Mouse (Mus musculus) MEL (cell line): Measurements from ENCODE around the gene Psmd2. TPM values are rescaled to one million over a fixed set of nuclear protein-coding genes. Genes with fewer than 3 reads are reported as not detected.

Experiments
- DNase-seq: peaks from one replicate; pipeline ENCODE4 v3.0.0; 2011; ENCODE audit warnings: low read depth, low spot score
- H3K27ac ChIP-seq: 2 replicates; pipeline ENCODE4 v1.5.1; 2012; ENCODE audit warnings: low read depth, mild to moderate bottlenecking, control low read depth, low read length, moderate library complexity; ENCODE audit not compliant: control insufficient read depth
- H3K27me3 ChIP-seq, 2 experiments: fragments of 150-350 bp in 1 of 2; sonication (generic) in 1 of 2; 2 replicates each; pipeline ENCODE4 v1.6.1; 2012; ENCODE audit warnings: low read length in 2 of 2, mild to moderate bottlenecking in 2 of 2, improper control_type of control experiment in 1 of 2, moderate library complexity in 1 of 2; ENCODE audit not compliant: insufficient read depth in 2 of 2, control insufficient read depth in 1 of 2
- H3K36me3 ChIP-seq, 2 experiments: 2 replicates each; pipeline ENCODE4 v1.6.1; 2012 to 2014; ENCODE audit warnings: low read length in 2 of 2, improper control_type of control experiment in 1 of 2, inconsistent platforms in 1 of 2, mild to moderate bottlenecking in 1 of 2; ENCODE audit not compliant: insufficient read depth in 2 of 2, control insufficient read depth in 1 of 2
- H3K4me1 ChIP-seq, 2 experiments: fragments of 150-350 bp in 1 of 2; sonication (generic) in 1 of 2; 2 replicates each; pipeline ENCODE4 v1.6.1; 2012; ENCODE audit warnings: low read length in 2 of 2, improper control_type of control experiment in 1 of 2, mild to moderate bottlenecking in 1 of 2; ENCODE audit not compliant: insufficient read depth in 2 of 2, control insufficient read depth in 1 of 2
- H3K4me3 ChIP-seq, 2 experiments: fragments of 150-350 bp in 1 of 2; sonication (generic) in 1 of 2; 2 replicates each; pipeline ENCODE4 v1.5.1; 2012; ENCODE audit warnings: low read depth in 2 of 2, low read length in 2 of 2, mild to moderate bottlenecking in 2 of 2, moderate library complexity in 2 of 2, control low read depth in 1 of 2, improper control_type of control experiment in 1 of 2; ENCODE audit not compliant: control insufficient read depth in 1 of 2, insufficient read depth in 1 of 2
- H3K79me2 ChIP-seq: 2 replicates; pipeline ENCODE4 v1.6.1; 2012; ENCODE audit warnings: mild to moderate bottlenecking, low read length, moderate library complexity; ENCODE audit not compliant: control insufficient read depth, poor library complexity, insufficient read depth
- H3K9ac ChIP-seq: 2 replicates; pipeline ENCODE4 v1.6.1; 2012; ENCODE audit warnings: low read depth, mild to moderate bottlenecking, control low read depth, low read length, moderate library complexity; ENCODE audit not compliant: control insufficient read depth, poor library complexity, severe bottlenecking
- H3K9me3 ChIP-seq: fragments of 150-350 bp; sonication (generic); replicated peaks from 2 replicates; pipeline ENCODE4 v1.6.1; 2012; ENCODE audit warnings: mild to moderate bottlenecking, low read length, improper control_type of control experiment, moderate library complexity; ENCODE audit not compliant: insufficient read depth
- BHLHE40 ChIP-seq: IDR thresholded peaks from 2 replicates; pipeline ENCODE4 v1.6.1; 2012; ENCODE audit warnings: low read depth, mild to moderate bottlenecking, inconsistent platforms, low read length, improper control_type of control experiment, borderline replicate concordance
- CHD1 ChIP-seq: IDR thresholded peaks from 2 replicates; pipeline ENCODE4 v1.6.1; 2012; ENCODE audit warnings: low read depth, mild to moderate bottlenecking, inconsistent platforms, low read length, improper control_type of control experiment
- CHD2 ChIP-seq: IDR thresholded peaks from 2 replicates; pipeline ENCODE4 v1.6.1; 2011; ENCODE audit warnings: low read length, improper control_type of control experiment
- CTCF ChIP-seq, 3 experiments: IDR thresholded peaks in 2 of 3; conservative IDR thresholded peaks in 1 of 3; 2 replicates each; pipeline ENCODE4 v1.5.1; 2011 to 2012; ENCODE audit warnings: low read length in 3 of 3, low read depth in 2 of 3, mild to moderate bottlenecking in 2 of 3, improper control_type of control experiment in 1 of 3, inconsistent platforms in 1 of 3, mixed read lengths in 1 of 3, moderate library complexity in 1 of 3; ENCODE audit not compliant: control insufficient read depth in 1 of 3, insufficient read depth in 1 of 3, poor library complexity in 1 of 3, severe bottlenecking in 1 of 3
- HCFC1 ChIP-seq: IDR thresholded peaks from 2 replicates; pipeline ENCODE4 v1.6.1; 2012; ENCODE audit warnings: low read depth, mild to moderate bottlenecking, inconsistent platforms, low read length, improper control_type of control experiment, moderate library complexity
- JUND ChIP-seq: IDR thresholded peaks from 2 replicates; pipeline ENCODE4 v1.6.1; 2011; ENCODE audit warnings: low read depth, mild to moderate bottlenecking, improper control_type of control experiment, low read length
- MYC ChIP-seq: IDR thresholded peaks from 2 replicates; pipeline ENCODE4 v1.6.1; 2011; ENCODE audit warnings: low read depth, mild to moderate bottlenecking, low read length, improper control_type of control experiment, moderate library complexity
- SIN3A ChIP-seq: IDR thresholded peaks from 2 replicates; pipeline ENCODE4 v1.6.1; 2012; ENCODE audit warnings: low read length, improper control_type of control experiment, inconsistent platforms
- SMC3 ChIP-seq: IDR thresholded peaks from 2 replicates; pipeline ENCODE4 v1.6.1; 2011; ENCODE audit warnings: low read depth, low read length, improper control_type of control experiment
- TAL1 ChIP-seq: IDR thresholded peaks from 2 replicates; pipeline ENCODE4 v1.6.1; 2012; ENCODE audit warnings: mild to moderate bottlenecking, inconsistent platforms, low read length, moderate library complexity, mixed read lengths
- TCF12 ChIP-seq: IDR thresholded peaks from 2 replicates; pipeline ENCODE4 v1.6.1; 2014; ENCODE audit warnings: low read depth, mild to moderate bottlenecking, inconsistent platforms, low read length, improper control_type of control experiment, moderate library complexity
- UBTF ChIP-seq: IDR thresholded peaks from 2 replicates; pipeline ENCODE4 v1.6.1; 2012; ENCODE audit warnings: low read depth, mild to moderate bottlenecking, inconsistent platforms, low read length, improper control_type of control experiment, moderate library complexity, borderline replicate concordance; ENCODE audit not compliant: insufficient read depth
- USF1 ChIP-seq: IDR thresholded peaks from 2 replicates; pipeline ENCODE4 v1.6.1; 2014; ENCODE audit warnings: low read depth, mild to moderate bottlenecking, inconsistent platforms, low read length, improper control_type of control experiment, moderate library complexity
- USF2 ChIP-seq, 2 experiments: IDR thresholded peaks; 2 replicates each; pipeline ENCODE4 v1.6.1; 2011 to 2012; ENCODE audit warnings: improper control_type of control experiment in 2 of 2, low read length in 2 of 2, borderline replicate concordance in 1 of 2, inconsistent platforms in 1 of 2, low read depth in 1 of 2, mild to moderate bottlenecking in 1 of 2; ENCODE audit not compliant: insufficient read depth in 1 of 2
- ZC3H11A ChIP-seq: IDR thresholded peaks from 2 replicates; pipeline ENCODE4 v1.6.1; 2012; ENCODE audit warnings: low read depth, mild to moderate bottlenecking, inconsistent platforms, low read length, improper control_type of control experiment
- ZMIZ1 ChIP-seq: IDR thresholded peaks from 2 replicates; pipeline ENCODE4 v1.6.1; 2012; ENCODE audit warnings: low read depth, mild to moderate bottlenecking, inconsistent platforms, low read length, improper control_type of control experiment, moderate library complexity
- ZNF384 ChIP-seq: IDR thresholded peaks from 2 replicates; pipeline ENCODE4 v1.6.1; 2012; ENCODE audit warnings: low read depth, mild to moderate bottlenecking, inconsistent platforms, low read length, improper control_type of control experiment
- polyA plus RNA-seq, 2 experiments: library from polyadenylated mRNA; stranded (reverse) in 1 of 2; unstranded in 1 of 2; fragments of >175 nt in 1 of 2; fragments of >200 nt in 1 of 2; gene quantifications; 2 replicates each; pipeline versions ENCODE4 v1.2.1 to v1.2.4; 2012; ENCODE audit warnings: low replicate concordance in 2 of 2, low read depth in 1 of 2; ENCODE audit not compliant: insufficient read length in 2 of 2, insufficient read depth in 1 of 2, missing spikeins in 1 of 2
- total RNA-seq: library from RNA; depleted of rRNA; stranded (reverse); fragments of 300-350 nt; gene quantifications from 2 replicates; pipeline ENCODE4 v1.2.3, GENCODE M21; 2012

The Psmd2 gene
- total and polyA plus RNA-seq, 3 experiments: 81.9 to 432 (median 262) TPM

- no peaks in the 10 kb centered on the region for H3K4me1 ChIP-seq
These were observed 43.3 kb downstream of the Psmd2 start for GRCm38 (mm10) chr16:20694781-20695180.

GRCm38 (mm10) chr16:20695622-20696323, 44.3 kb downstream of the Psmd2 start:
- Histone ChIP-seq H3K9me3 (no peaks in the 10 kb centered on the region), H3K4me3 (no peak overlapping the region), H3K36me3 (no peaks in the 10 kb centered on the region; a peak in 1 of 4 replicates), H3K9ac (no peak overlapping the region), H3K27ac (no peak overlapping the region), H3K79me2 (no peaks in the 10 kb centered on the region), H3K27me3 (no peaks in the 10 kb centered on the region), H3K4me1 (no peaks in the 10 kb centered on the region)
- no peak for DNase-seq
- no peak for TF ChIP-seq USF1

More at GRCm38 (mm10) chr16:20694781-20695180, 43.3 kb downstream of the Psmd2 start:
- Histone ChIP-seq H3K27me3 (no peaks in the 10 kb centered on the region), H3K36me3 (peaks cover 2 to 6% of the 10 kb centered on the region in 2 experiments; a peak in 3 of 4 replicates), H3K79me2 (no peaks in the 10 kb centered on the region), H3K27ac (no peak overlapping the region), H3K9ac (no peak overlapping the region), H3K9me3 (no peaks in the 10 kb centered on the region), H3K4me3 (no peak overlapping the region)
- peak; percentile 40 for DNase-seq
- TF ChIP-seq ZMIZ1 (no peak), SMC3 (no peak)

DNA sequence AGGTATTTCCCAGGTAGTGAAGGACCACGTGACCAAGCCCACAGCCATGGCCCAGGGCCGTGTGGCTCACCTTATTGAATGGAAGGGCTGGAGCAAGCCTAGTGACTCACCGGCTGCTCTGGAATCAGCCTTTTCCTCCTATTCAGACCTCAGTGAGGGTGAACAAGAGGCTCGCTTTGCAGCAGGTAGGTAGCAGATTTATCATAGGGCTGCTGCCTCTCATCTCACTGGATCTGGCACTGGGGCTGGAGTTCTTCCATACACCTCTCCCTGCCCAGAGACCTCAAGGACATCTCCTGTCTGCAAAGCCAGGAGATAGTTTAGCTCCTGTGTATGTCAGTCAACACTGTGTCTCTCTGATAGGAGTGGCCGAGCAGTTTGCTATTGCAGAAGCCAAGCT, 47.8 kb downstream of the Psmd2 start:
- Histone ChIP-seq H3K27me3 (no peaks in the 10 kb centered on the region), H3K9ac (no peak overlapping the region), H3K9me3 (no peaks in the 10 kb centered on the region), H3K4me1 (peaks cover 3 to 13% of the 10 kb centered on the region in 2 experiments; a peak in 2 of 4 replicates), H3K27ac (no peak overlapping the region), H3K36me3 (peaks cover 0 to 12% of the 10 kb centered on the region in 2 experiments; a peak in 2 of 4 replicates), H3K4me3 (no peak overlapping the region), H3K79me2 (no peaks in the 10 kb centered on the region)
- DNase-seq: no peak
- TF ChIP-seq BHLHE40 (no peak), ZC3H11A (no peak), CHD2 (no peak), JUND (no peak), USF1 (peak; percentile 48)

DNA sequence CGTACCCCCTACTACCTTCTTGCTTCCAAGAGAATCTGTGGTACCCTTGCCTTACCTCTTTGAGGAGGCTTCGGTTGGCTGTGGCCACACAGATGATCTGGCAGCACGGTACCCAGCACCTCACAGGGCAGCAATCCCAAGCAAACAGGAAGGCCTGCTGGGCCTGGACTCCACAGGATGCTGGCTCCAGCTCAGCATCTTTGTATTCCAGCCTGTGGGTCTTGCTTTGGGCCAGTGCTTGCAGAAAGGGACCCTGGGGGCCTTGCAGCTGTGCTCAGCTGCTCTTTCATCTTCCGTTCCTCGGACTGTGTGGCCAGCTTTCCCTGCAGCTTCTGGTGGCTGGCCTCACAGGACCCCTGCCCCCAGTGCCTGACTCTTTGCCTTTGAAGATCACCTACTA, 48.6 kb downstream of the Psmd2 start:
- TF ChIP-seq HCFC1: no peak
- no peak for TF ChIP-seq SIN3A
- TF ChIP-seq BHLHE40: no peak
- TF ChIP-seq UBTF: no peak
- TF ChIP-seq ZNF384: no peak
- no peak for TF ChIP-seq ZMIZ1
- TF ChIP-seq USF2 (IDR thresholded peaks at IDR 0.05; ENCODE audit: borderline replicate concordance in 1 of 2, insufficient read depth in 1 of 2, low read depth in 1 of 2, low read length in 2 of 2): no peak
- no peak for TF ChIP-seq MYC
- no peak for TF ChIP-seq CHD1
- no peak for TF ChIP-seq CTCF (IDR thresholded peaks at IDR 0.05 in 2 of 3, conservative IDR thresholded peaks at IDR 0.05 in 1 of 3; ENCODE audit: control insufficient read depth in 1 of 3, insufficient read depth in 1 of 3, low read depth in 2 of 3, low read length in 3 of 3, poor library complexity in 1 of 3, severe bottlenecking in 1 of 3)
- TF ChIP-seq TCF12: no peak
- TF ChIP-seq TAL1: no peak
- Histone ChIP-seq H3K27ac (no peak overlapping the region), H3K79me2 (no peaks in the 10 kb centered on the region), H3K4me1 (peaks cover 3 to 16% of the 10 kb centered on the region in 2 experiments; a peak in 2 of 4 replicates), H3K36me3 (peaks cover 0 to 16% of the 10 kb centered on the region in 2 experiments; a peak in 2 of 4 replicates), H3K27me3 (no peaks in the 10 kb centered on the region), H3K9ac (no peak overlapping the region), H3K9me3 (no peaks in the 10 kb centered on the region), H3K4me3 (no peak overlapping the region)
- DNase-seq: no peak
